Mouse (Mus musculus): Measurements from ENCODE around the gene Stap2. TPM values are rescaled to one million over a fixed set of nuclear protein-coding genes. Genes with fewer than 3 reads are reported as not detected.
A peak's percentile ranks its signal among the peaks of the same experiment; 100 is the strongest.

Gene Stap2
- polyA plus RNA-seq, 1 experiment from 2014 or later = 8.1 TPM

GRCm38 (mm10) chr17:56006956-56007355 is 1.6 kb upstream of the Stap2 start:
- Histone ChIP-seq H3K9ac (ENCODE audit: low read depth, low read length) (no peak overlapping the region), H3K4me2 (no peak overlapping the region), H3K36me3 (ENCODE audit: control insufficient read depth, insufficient read depth, low read length) (peaks cover 3% of the 10 kb centered on the region; the same call in 1 of the 2 replicates), H3K4me1 (ENCODE audit: control insufficient read depth, insufficient read depth, low read length) (peaks cover 18% of the 10 kb centered on the region), H3K9me3 (replicated peaks; ENCODE audit: control insufficient read depth, low read length) (no peaks in the 10 kb centered on the region), H3K4me3 (ENCODE audit: low read depth, low read length) (no peak overlapping the region), H3K27ac (ENCODE audit: low read depth, low read length) (no peak overlapping the region), H3K27me3 (ENCODE audit: control insufficient read depth, insufficient read depth, low read length) (no peaks in the 10 kb centered on the region)
- ATAC-seq (replicated peaks; ENCODE audit: insufficient number of reproducible peaks, low FRiP score, low TSS enrichment) = no peak
- 36% methylated on average over 10 of the region's 10 CpGs for WGBS (ENCODE audit: insufficient replicate concordance)

- Histone ChIP-seq H3K36me3 (ENCODE audit: control insufficient read depth, insufficient read depth, low read length) (no peaks in the 10 kb centered on the region), H3K4me3 (ENCODE audit: low read depth, low read length) (no peak overlapping the region), H3K4me2 (no peak overlapping the region), H3K4me1 (ENCODE audit: control insufficient read depth, insufficient read depth, low read length) (peaks cover 10% of the 10 kb centered on the region), H3K27me3 (ENCODE audit: control insufficient read depth, insufficient read depth, low read length) (peaks cover 14% of the 10 kb centered on the region), H3K27ac (ENCODE audit: low read depth, low read length) (no peak overlapping the region), H3K9ac (ENCODE audit: low read depth, low read length) (no peak overlapping the region), H3K9me3 (replicated peaks; ENCODE audit: control insufficient read depth, low read length) (no peaks in the 10 kb centered on the region)
- ATAC-seq (replicated peaks; ENCODE audit: insufficient number of reproducible peaks, low FRiP score, low TSS enrichment) = no peak
- WGBS (ENCODE audit: insufficient replicate concordance) = 73% methylated on average over 3 of the region's 3 CpGs
These were observed 2.4 kb downstream of the Stap2 start for GRCm38 (mm10) chr17:56003000-56003399.

- H3K27ac ChIP-seq (ENCODE audit: low read depth, low read length) = no peak overlapping the region
- peak overlapping the region; percentile 50 for H3K4me2 ChIP-seq
- peak; percentile 46; the same call in 1 of the 2 replicates for ATAC-seq (replicated peaks; ENCODE audit: insufficient number of reproducible peaks, low FRiP score, low TSS enrichment)
- H3K36me3 ChIP-seq (ENCODE audit: control insufficient read depth, insufficient read depth, low read length) = no peaks in the 10 kb centered on the region
- H3K4me3 ChIP-seq (ENCODE audit: low read depth, low read length) = peak overlapping the region; percentile 5; the same call in 1 of the 2 replicates
- peaks cover 14% of the 10 kb centered on the region for H3K27me3 ChIP-seq (ENCODE audit: control insufficient read depth, insufficient read depth, low read length)
- H3K9ac ChIP-seq (ENCODE audit: low read depth, low read length) = no peak overlapping the region
- WGBS (ENCODE audit: insufficient replicate concordance) = 9% methylated on average over 30 of the region's 30 CpGs
- no peaks in the 10 kb centered on the region for H3K9me3 ChIP-seq (replicated peaks; ENCODE audit: control insufficient read depth, low read length)
- no peaks in the 10 kb centered on the region for H3K4me1 ChIP-seq (ENCODE audit: control insufficient read depth, insufficient read depth, low read length)
These were observed 5.4 kb downstream of the Stap2 start for GRCm38 (mm10) chr17:55999794-56000499.

- Histone ChIP-seq H3K9me3 (replicated peaks; ENCODE audit: control insufficient read depth, low read length) (no peaks in the 10 kb centered on the region), H3K4me3 (ENCODE audit: low read depth, low read length) (no peak overlapping the region), H3K27me3 (ENCODE audit: control insufficient read depth, insufficient read depth, low read length) (peaks cover 13% of the 10 kb centered on the region), H3K4me2 (no peak overlapping the region), H3K9ac (ENCODE audit: low read depth, low read length) (no peak overlapping the region), H3K27ac (ENCODE audit: low read depth, low read length) (no peak overlapping the region), H3K36me3 (ENCODE audit: control insufficient read depth, insufficient read depth, low read length) (no peaks in the 10 kb centered on the region), H3K4me1 (ENCODE audit: control insufficient read depth, insufficient read depth, low read length) (no peaks in the 10 kb centered on the region)
- ATAC-seq (replicated peaks; ENCODE audit: insufficient number of reproducible peaks, low FRiP score, low TSS enrichment) = no peak
- 85% methylated on average over 15 of the region's 15 CpGs for WGBS (ENCODE audit: insufficient replicate concordance)
These were observed 9.4 kb downstream of the Stap2 start for GRCm38 (mm10) chr17:55996007-55996406.

- Histone ChIP-seq H3K9me3 (replicated peaks; ENCODE audit: control insufficient read depth, low read length) (no peaks in the 10 kb centered on the region), H3K4me1 (ENCODE audit: control insufficient read depth, insufficient read depth, low read length) (no peaks in the 10 kb centered on the region), H3K27ac (ENCODE audit: low read depth, low read length) (no peak overlapping the region), H3K36me3 (ENCODE audit: control insufficient read depth, insufficient read depth, low read length) (no peaks in the 10 kb centered on the region), H3K4me3 (ENCODE audit: low read depth, low read length) (no peak overlapping the region), H3K4me2 (no peak overlapping the region), H3K9ac (ENCODE audit: low read depth, low read length) (no peak overlapping the region), H3K27me3 (ENCODE audit: control insufficient read depth, insufficient read depth, low read length) (peaks cover 19% of the 10 kb centered on the region)
- 70% methylated on average over 8 of the region's 8 CpGs for WGBS (ENCODE audit: insufficient replicate concordance)
- ATAC-seq (replicated peaks; ENCODE audit: insufficient number of reproducible peaks, low FRiP score, low TSS enrichment) = 0 out of 2 replicates have a peak, but pooled peaks have one; percentile 7
These were observed 15.0 kb downstream of the Stap2 start for GRCm38 (mm10) chr17:55990278-55990898.

GRCm38 (mm10) chr17:55986030-55986961 is 19.1 kb downstream of the Stap2 start, which contains the start of gene Fsd1:
Gene Fsd1 (plus strand): TSS chr17:55986509.
- no peak within 1 kb of the TSS for H3K27ac ChIP-seq (ENCODE audit: low read depth, low read length)
- 10% methylated on average over 34 of the region's 35 CpGs for WGBS (ENCODE audit: insufficient replicate concordance)
- peaks cover 22% of the 10 kb centered on the region for H3K27me3 ChIP-seq (ENCODE audit: control insufficient read depth, insufficient read depth, low read length)
- peak within 1 kb of the TSS; percentile 56 for H3K4me2 ChIP-seq
- H3K9ac ChIP-seq (ENCODE audit: low read depth, low read length) = peak within 1 kb of the TSS; percentile 44; the same call in 1 of the 2 replicates
- no peaks in the 10 kb centered on the region for H3K36me3 ChIP-seq (ENCODE audit: control insufficient read depth, insufficient read depth, low read length)
- H3K4me3 ChIP-seq (ENCODE audit: low read depth, low read length) = peak within 1 kb of the TSS; percentile 35
- no peaks in the 10 kb centered on the region for H3K4me1 ChIP-seq (ENCODE audit: control insufficient read depth, insufficient read depth, low read length)
- ATAC-seq (replicated peaks; ENCODE audit: insufficient number of reproducible peaks, low FRiP score, low TSS enrichment) = no peak
- H3K9me3 ChIP-seq (replicated peaks; ENCODE audit: control insufficient read depth, low read length) = no peaks in the 10 kb centered on the region

GRCm38 (mm10) chr17:55977301-55977700 is 28.1 kb downstream of the Stap2 start:
- H3K4me1 ChIP-seq (ENCODE audit: control insufficient read depth, insufficient read depth, low read length) = no peaks in the 10 kb centered on the region; the same call in 1 of the 2 replicates
- no peaks in the 10 kb centered on the region for H3K36me3 ChIP-seq (ENCODE audit: control insufficient read depth, insufficient read depth, low read length)
- H3K27ac ChIP-seq (ENCODE audit: low read depth, low read length) = no peak overlapping the region
- H3K9ac ChIP-seq (ENCODE audit: low read depth, low read length) = no peak overlapping the region
- WGBS (ENCODE audit: insufficient replicate concordance) = 55% methylated on average over 3 of the region's 3 CpGs
- no peak for ATAC-seq (replicated peaks; ENCODE audit: insufficient number of reproducible peaks, low FRiP score, low TSS enrichment)
- H3K4me3 ChIP-seq (ENCODE audit: low read depth, low read length) = no peak overlapping the region
- H3K9me3 ChIP-seq (replicated peaks; ENCODE audit: control insufficient read depth, low read length) = no peaks in the 10 kb centered on the region
- H3K27me3 ChIP-seq (ENCODE audit: control insufficient read depth, insufficient read depth, low read length) = peaks cover 7% of the 10 kb centered on the region; the same call in 1 of the 2 replicates
- no peak overlapping the region for H3K4me2 ChIP-seq

- Histone ChIP-seq H3K4me2 (no peak overlapping the region; the same call in 1 of the 2 replicates), H3K4me3 (ENCODE audit: low read depth, low read length) (no peak overlapping the region), H3K27me3 (ENCODE audit: control insufficient read depth, insufficient read depth, low read length) (peaks cover 7% of the 10 kb centered on the region; the same call in 1 of the 2 replicates), H3K9ac (ENCODE audit: low read depth, low read length) (no peak overlapping the region), H3K27ac (ENCODE audit: low read depth, low read length) (no peak overlapping the region), H3K4me1 (ENCODE audit: control insufficient read depth, insufficient read depth, low read length) (no peaks in the 10 kb centered on the region; the same call in 1 of the 2 replicates), H3K36me3 (ENCODE audit: control insufficient read depth, insufficient read depth, low read length) (no peaks in the 10 kb centered on the region), H3K9me3 (replicated peaks; ENCODE audit: control insufficient read depth, low read length) (no peaks in the 10 kb centered on the region)
- WGBS (ENCODE audit: insufficient replicate concordance) = 21% methylated on average over 13 of the region's 13 CpGs
- no peak for ATAC-seq (replicated peaks; ENCODE audit: insufficient number of reproducible peaks, low FRiP score, low TSS enrichment)
These were observed 29.0 kb downstream of the Stap2 start for GRCm38 (mm10) chr17:55976255-55976862.

Data from heart, embryonic 11.5 days (tissue).